Mouse (Mus musculus): Measurements from ENCODE around the gene Oxt.
A peak's percentile ranks its signal among the peaks of the same experiment; 100 is the strongest.

DNA sequence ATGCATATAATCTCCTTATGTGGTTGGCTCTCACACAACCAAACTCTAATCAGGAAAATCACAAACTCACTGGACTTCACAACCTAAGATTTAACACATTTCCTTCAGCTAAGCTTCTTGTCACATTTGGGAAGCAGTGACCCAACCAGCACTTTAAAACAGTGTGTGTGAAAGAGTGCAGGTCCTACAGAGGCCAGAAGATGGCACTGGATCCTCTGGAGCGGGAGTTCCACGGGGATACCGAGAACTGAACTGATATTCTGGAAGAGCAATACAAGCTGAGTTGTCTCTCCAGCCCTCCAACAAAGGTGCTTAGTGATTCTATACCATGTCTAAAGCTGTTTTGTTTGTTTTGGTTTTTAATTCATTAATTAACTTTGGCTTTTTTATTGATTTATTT is 37.1 kb downstream of the Oxt start:
- TF ChIP-seq CTCF (IDR thresholded peaks at IDR 0.05; ENCODE audit: extremely low read depth, insufficient read depth, low read length) (peak; percentile 38), POLR2A (IDR thresholded peaks at IDR 0.05; ENCODE audit: extremely low read depth, insufficient read depth, low read length) (no peak)

All from cortical plate, adult 2 months (tissue).